Mouse (Mus musculus): Measurements from ENCODE around the gene Cacna2d3.

DNA sequence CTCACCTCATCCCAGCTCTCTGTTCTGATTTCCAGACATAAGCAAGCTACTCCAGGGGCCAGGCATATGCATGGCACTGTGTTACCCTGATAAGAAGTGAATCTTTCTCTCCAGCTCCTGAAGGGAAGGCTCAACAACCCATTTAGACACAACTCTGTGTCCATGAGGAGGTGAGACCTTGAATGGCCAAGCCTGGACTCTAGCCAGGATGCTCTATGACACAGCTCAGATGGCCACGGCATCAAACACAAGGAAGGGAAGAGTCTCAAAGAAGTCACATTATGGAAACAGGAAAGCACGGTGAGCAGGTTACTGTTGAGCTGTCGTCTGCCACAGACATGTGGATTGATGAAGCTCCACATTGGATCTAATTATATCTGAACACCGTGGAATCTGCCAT is 128.8 kb downstream of the Cacna2d3 start:
- no peak for TF ChIP-seq CTCF (conservative IDR thresholded peaks at IDR 0.05; ENCODE audit: low read length)
- TF ChIP-seq NANOG (IDR thresholded peaks at IDR 0.05; ENCODE audit: borderline replicate concordance, low read length), result no peak
- no peak for TF ChIP-seq POU5F1 (IDR thresholded peaks at IDR 0.05; ENCODE audit: borderline replicate concordance, low read length)

All from E14TG2a.4 (cell line).